Mouse (Mus musculus) C2C12 (cell line): ENCODE data around the gene Prkcsh. TPM values are rescaled to one million over a fixed set of nuclear protein-coding genes. Genes with fewer than 3 reads are reported as not detected.

Experiments used
- H3K27me3 ChIP-seq: one replicate; pipeline ENCODE4 v1.6.1; 2011; ENCODE audit not compliant: control insufficient read depth, insufficient read depth, insufficient read length
- H3K36me3 ChIP-seq: one replicate; pipeline ENCODE4 v1.6.1; 2011; ENCODE audit not compliant: control insufficient read depth, insufficient read depth
- H3K4me3 ChIP-seq: one replicate; pipeline ENCODE4 v1.5.1; 2011; ENCODE audit warnings: mild to moderate bottlenecking, control low read depth; ENCODE audit not compliant: poor library complexity, insufficient read depth, severe bottlenecking
- H3K79me2 ChIP-seq: one replicate; pipeline ENCODE4 v1.6.1; 2011; ENCODE audit not compliant: control insufficient read depth, insufficient read depth
- H3K79me3 ChIP-seq: one replicate; pipeline ENCODE4 v1.6.1; 2011; ENCODE audit warnings: low read depth, control low read depth
- H3ac ChIP-seq: one replicate; pipeline ENCODE3; 2011; ENCODE audit warnings: low read depth; ENCODE audit not compliant: control insufficient read depth, insufficient read length
- CEBPB ChIP-seq: IDR thresholded peaks from one replicate; pipeline ENCODE4 v1.6.1; 2011; ENCODE audit warnings: low read depth, mild to moderate bottlenecking, control low read depth, moderate library complexity
- CTCF ChIP-seq: IDR thresholded peaks from one replicate; pipeline ENCODE4 v1.5.1; 2011; ENCODE audit not compliant: control insufficient read depth, insufficient read depth, insufficient read length
- FOSL1 ChIP-seq: IDR thresholded peaks from one replicate; pipeline ENCODE4 v1.8.0; 2011; ENCODE audit warnings: mild to moderate bottlenecking, low read length; ENCODE audit not compliant: poor library complexity, insufficient read depth, severe bottlenecking
- MAX ChIP-seq: IDR thresholded peaks from one replicate; pipeline ENCODE4 v1.6.1; 2011; ENCODE audit warnings: mild to moderate bottlenecking, control low read depth
- MYOD1 ChIP-seq: IDR thresholded peaks from one replicate; pipeline ENCODE4 v1.6.1; 2011; ENCODE audit warnings: low read depth; ENCODE audit not compliant: control insufficient read depth, insufficient read length
- MYOG ChIP-seq: IDR thresholded peaks from one replicate; pipeline ENCODE4 v1.6.1; 2011; ENCODE audit not compliant: control insufficient read depth, insufficient read length; ENCODE audit errors: extremely low read depth
- USF1 ChIP-seq: IDR thresholded peaks from one replicate; pipeline ENCODE4 v1.6.1; 2011; ENCODE audit warnings: low read depth, mild to moderate bottlenecking, control low read depth, moderate library complexity
- polyA plus RNA-seq: library from polyadenylated mRNA; unstranded; fragments of >200 nt; fragmentation: generic; extraction: Trizol; gene quantifications from one replicate; pipeline ENCODE4 v1.2.1, GENCODE M21; 2012; ENCODE audit warnings: missing spikeins

Gene Prkcsh
- polyA plus RNA-seq, 1 experiment = 134 TPM

- TF ChIP-seq CEBPB (no peak), MAX (no peak), FOSL1 (no peak), MYOD1 (no peak), CTCF (no peak), USF1 (no peak), MYOG (no peak)
- H3K79me3 ChIP-seq = no peaks in the 10 kb centered on the region
- no peaks in the 10 kb centered on the region for H3K79me2 ChIP-seq
- no peak overlapping the region for H3ac ChIP-seq
- no peak overlapping the region for H3K4me3 ChIP-seq
- no peaks in the 10 kb centered on the region for H3K36me3 ChIP-seq
- peaks cover 15% of the 10 kb centered on the region for H3K27me3 ChIP-seq
Measured at GRCm38 (mm10) chr9:22041832-22042231, 39.2 kb downstream of the Prkcsh start.

- Histone ChIP-seq H3ac (no peak overlapping the region), H3K36me3 (no peaks in the 10 kb centered on the region), H3K79me3 (no peaks in the 10 kb centered on the region), H3K27me3 (peaks cover 55% of the 10 kb centered on the region), H3K4me3 (no peak overlapping the region), H3K79me2 (no peaks in the 10 kb centered on the region)
- TF ChIP-seq MAX (no peak), MYOD1 (no peak), CEBPB (no peak), CTCF (no peak), USF1 (no peak), FOSL1 (no peak), MYOG (no peak)
Measured at GRCm38 (mm10) chr9:22047329-22047728, 44.7 kb downstream of the Prkcsh start.

GRCm38 (mm10) chr9:22049315-22049714, 46.7 kb downstream of the Prkcsh start:
- Histone ChIP-seq H3K27me3 (peaks cover 55% of the 10 kb centered on the region), H3K79me2 (no peaks in the 10 kb centered on the region), H3K79me3 (no peaks in the 10 kb centered on the region), H3K36me3 (no peaks in the 10 kb centered on the region), H3K4me3 (no peak overlapping the region), H3ac (no peak overlapping the region)
- no peak for TF ChIP-seq MAX

- no peaks in the 10 kb centered on the region for H3K36me3 ChIP-seq
- H3ac ChIP-seq = no peak overlapping the region
- TF ChIP-seq FOSL1 (no peak), CTCF (no peak), CEBPB (no peak), MAX (no peak), MYOD1 (no peak), MYOG (no peak), USF1 (no peak)
- H3K79me3 ChIP-seq = no peaks in the 10 kb centered on the region
- peaks cover 55% of the 10 kb centered on the region for H3K27me3 ChIP-seq
- H3K4me3 ChIP-seq = no peak overlapping the region
- H3K79me2 ChIP-seq = no peaks in the 10 kb centered on the region
Measured at GRCm38 (mm10) chr9:22049721-22050270, 47.2 kb downstream of the Prkcsh start.

GRCm38 (mm10) chr9:22050351-22050889, 47.8 kb downstream of the Prkcsh start:
- Histone ChIP-seq H3K79me3 (no peaks in the 10 kb centered on the region), H3K27me3 (peaks cover 55% of the 10 kb centered on the region), H3ac (no peak overlapping the region), H3K36me3 (no peaks in the 10 kb centered on the region), H3K4me3 (no peak overlapping the region), H3K79me2 (no peaks in the 10 kb centered on the region)
- TF ChIP-seq FOSL1 (no peak), CTCF (no peak)

- TF ChIP-seq FOSL1 = no peak
- no peak for TF ChIP-seq MYOG
- TF ChIP-seq USF1 = no peak
- TF ChIP-seq CEBPB = no peak
- TF ChIP-seq MAX = no peak
- TF ChIP-seq MYOD1 = no peak
- TF ChIP-seq CTCF = no peak
- no peaks in the 10 kb centered on the region for H3K79me3 ChIP-seq
- H3K27me3 ChIP-seq = peaks cover 55% of the 10 kb centered on the region
- no peaks in the 10 kb centered on the region for H3K79me2 ChIP-seq
- no peaks in the 10 kb centered on the region for H3K36me3 ChIP-seq
- H3ac ChIP-seq = no peak overlapping the region
- H3K4me3 ChIP-seq = no peak overlapping the region
Measured at GRCm38 (mm10) chr9:22051161-22051957, 48.8 kb downstream of the Prkcsh start.
